Mouse (Mus musculus) small intestine, adult 2 months (tissue): ENCODE data around the gene Cby3.

Experiments
- CTCF ChIP-seq: fragments of 200-500 bp; IDR thresholded peaks from 2 replicates; pipeline ENCODE4 v1.5.1; 2012; ENCODE audit warnings: low read depth, mild to moderate bottlenecking, control low read depth, inconsistent platforms, low read length, moderate library complexity, mixed read lengths; ENCODE audit not compliant: insufficient replicate concordance, insufficient read length; ENCODE audit errors: extremely low read depth
- POLR2A ChIP-seq: fragments of 200-500 bp; IDR thresholded peaks from 2 replicates; pipeline ENCODE4 v1.6.1; 2012; ENCODE audit warnings: low read depth, mild to moderate bottlenecking, control low read depth, inconsistent platforms, low read length, moderate library complexity

DNA sequence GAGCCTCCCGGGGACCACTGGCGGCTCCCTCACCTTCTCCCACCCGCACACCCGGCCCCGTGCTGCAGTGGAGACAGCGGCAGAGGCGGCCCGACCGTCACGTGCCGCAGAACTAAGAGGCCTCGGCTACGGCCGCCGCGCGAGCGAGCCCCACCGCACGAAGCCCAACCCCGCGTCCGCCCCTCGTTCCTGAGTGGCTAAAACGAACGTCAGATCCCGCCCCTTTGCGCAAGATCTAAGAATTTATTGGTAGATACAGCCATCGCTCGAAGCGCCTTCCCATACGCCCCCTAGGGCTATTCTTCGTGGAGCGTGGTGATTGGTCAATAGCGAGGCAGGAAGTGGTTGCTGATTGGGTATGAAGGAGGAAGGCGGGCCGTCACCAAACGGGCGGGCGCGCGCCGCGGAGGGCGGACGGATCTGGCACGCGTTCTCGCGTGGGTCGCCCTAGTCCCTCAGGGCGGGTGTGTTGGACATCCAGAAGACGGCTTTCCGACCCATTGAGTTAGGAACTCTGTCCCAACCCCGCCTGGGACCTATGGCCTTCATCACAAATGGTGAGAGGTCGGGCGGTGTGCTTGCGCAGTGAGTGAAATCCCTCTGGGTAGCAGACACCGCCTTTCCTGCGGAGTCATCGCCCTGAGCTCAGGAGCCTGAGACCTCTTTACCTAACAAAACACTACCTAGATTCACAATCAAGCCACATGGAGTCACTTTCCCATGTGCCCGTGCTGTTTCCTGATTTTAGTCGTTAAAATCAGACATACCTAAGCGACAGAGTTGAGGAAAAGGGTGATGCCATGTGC, 28.6 kb upstream of the Cby3 start, which contains the start of gene Canx:
- TF ChIP-seq CTCF (no peak), POLR2A (peak; percentile 79)
